Mouse (Mus musculus): ENCODE data around the gene Crispld2.

DNA sequence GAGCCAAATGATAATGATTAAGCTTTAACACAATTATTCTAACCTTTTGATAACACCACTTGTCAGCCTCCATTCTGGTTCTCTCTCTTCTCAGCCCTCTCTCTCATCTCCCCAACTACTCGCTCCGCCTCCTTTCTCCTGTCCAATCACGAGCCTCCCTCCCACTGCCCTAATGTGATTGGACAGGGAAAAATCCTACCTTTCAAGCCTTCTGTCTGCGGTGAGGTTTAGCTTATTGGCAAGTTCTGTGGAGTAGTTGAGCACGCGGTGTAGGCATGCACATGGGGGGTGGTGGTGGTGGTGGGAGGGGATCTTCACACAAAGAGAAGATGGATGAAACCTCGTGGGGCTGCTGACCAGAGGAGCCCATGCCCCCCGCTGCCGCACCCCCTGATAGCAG, 20.7 kb downstream of the Crispld2 start:
- TF ChIP-seq CTCF (conservative IDR thresholded peaks at IDR 0.05; ENCODE audit: low read length) (no peak), NANOG (IDR thresholded peaks at IDR 0.05; ENCODE audit: borderline replicate concordance, low read length) (no peak)
